Mouse (Mus musculus) adrenal gland, postnatal 4 days (tissue): ENCODE results near the gene LTO1. TPM values are rescaled to one million over a fixed set of nuclear protein-coding genes. Genes with fewer than 3 reads are reported as not detected.
A peak's percentile ranks its signal among the peaks of the same experiment; 100 is the strongest.
"Not testable (repeated sequence)": the region's sequence is repeated elsewhere in the genome, so short reads cannot be mapped to it uniquely, and the experiment has no call there.

Source experiments
- DNase-seq, 2 experiments: peaks; one replicate each; pipeline ENCODE4 v3.0.0; 2021 to 2022; ENCODE audit warnings: low spot score in 2 of 2, mixed read lengths in 2 of 2
- long read RNA-seq, 2 experiments: library from polyadenylated mRNA; stranded (forward); transcript quantifications; one replicate each; pipeline ENCODE4 v2.0.0; 2021
- total RNA-seq, 2 experiments: library from RNA; stranded (reverse); gene quantifications; 2 replicates each; pipeline ENCODE4 v1.2.3; 2021

Gene LTO1
- total RNA-seq: 10 to 100 TPM; 27.6 to 32.9 TPM
- long read RNA-seq, experiment 1, full-length matches to known transcripts: 18 of 26 reads
- long read RNA-seq, experiment 1, partial matches to known transcripts: 3 of 26 reads
- long read RNA-seq, experiment 1, other reads (novel, unspliced or antisense): 5 of 26 reads
- long read RNA-seq, experiment 2, full-length matches to known transcripts: 28 of 35 reads
- long read RNA-seq, experiment 2, partial matches to known transcripts: 3 of 35 reads
- long read RNA-seq, experiment 2, other reads (novel, unspliced or antisense): 4 of 35 reads

DNA sequence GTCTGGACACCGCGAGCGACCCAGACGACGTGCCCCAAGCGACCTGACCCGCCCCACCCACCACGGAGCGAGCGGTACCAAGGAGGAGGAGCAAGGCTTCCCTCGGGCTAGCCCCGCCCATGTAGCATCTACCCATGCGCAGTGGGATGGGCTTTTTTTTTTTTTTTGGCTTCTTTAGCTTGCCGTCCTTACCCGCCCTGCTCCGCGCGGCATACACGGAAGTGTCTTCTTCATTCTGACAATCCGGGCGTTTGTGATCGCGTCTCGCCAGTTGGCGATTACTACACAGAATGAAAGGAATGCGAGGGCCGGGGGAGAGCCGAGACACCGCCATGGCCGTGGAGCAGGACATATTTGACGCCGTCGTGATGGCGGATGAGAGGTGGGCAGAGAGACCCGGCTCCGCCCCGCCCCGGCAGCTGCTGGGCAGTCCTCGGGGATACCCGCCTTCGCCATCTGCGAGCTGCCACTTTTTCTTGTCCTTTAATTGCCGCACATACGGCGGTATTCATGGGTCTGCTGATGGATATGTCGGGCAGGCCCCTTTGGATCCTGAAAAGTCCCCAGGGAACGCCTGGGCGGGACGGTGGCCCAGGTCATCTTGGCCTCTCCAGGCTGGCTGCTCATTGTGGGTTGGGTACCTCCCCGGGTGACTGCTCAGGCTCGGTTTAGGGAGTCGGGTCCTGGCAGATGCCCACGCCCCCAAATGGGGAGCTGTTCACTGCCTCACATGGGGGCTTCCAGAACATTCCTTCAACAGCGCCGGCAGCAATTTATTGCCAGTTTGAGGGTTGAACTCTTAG lies at the start of gene LTO1:
TSS of gene LTO1 (plus strand) at position 153 of the 803 bp plus-strand sequence.
- peak; percentile 64 to 86 for DNase-seq

DNA sequence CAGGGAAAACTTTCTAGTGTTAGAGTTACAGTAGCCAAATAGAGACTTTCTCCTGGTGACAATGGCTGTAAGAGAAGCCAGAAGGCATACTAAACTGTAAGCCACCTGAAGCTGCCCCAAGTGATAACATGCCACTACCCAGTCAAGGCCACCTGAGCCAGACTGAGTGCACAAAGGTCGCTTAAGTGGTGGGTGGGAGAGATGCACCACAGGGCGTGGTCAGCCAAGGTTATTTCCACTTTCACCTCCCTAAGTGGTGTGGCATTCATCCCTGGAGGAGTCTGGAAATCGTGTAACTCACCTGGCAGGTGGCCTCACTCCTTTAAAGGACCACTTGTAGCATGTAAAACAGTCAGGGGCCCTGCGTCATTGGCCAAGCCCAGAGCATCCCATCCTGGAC lies 47.7 kb upstream of the LTO1 start:
- DNase-seq: no peak

DNA sequence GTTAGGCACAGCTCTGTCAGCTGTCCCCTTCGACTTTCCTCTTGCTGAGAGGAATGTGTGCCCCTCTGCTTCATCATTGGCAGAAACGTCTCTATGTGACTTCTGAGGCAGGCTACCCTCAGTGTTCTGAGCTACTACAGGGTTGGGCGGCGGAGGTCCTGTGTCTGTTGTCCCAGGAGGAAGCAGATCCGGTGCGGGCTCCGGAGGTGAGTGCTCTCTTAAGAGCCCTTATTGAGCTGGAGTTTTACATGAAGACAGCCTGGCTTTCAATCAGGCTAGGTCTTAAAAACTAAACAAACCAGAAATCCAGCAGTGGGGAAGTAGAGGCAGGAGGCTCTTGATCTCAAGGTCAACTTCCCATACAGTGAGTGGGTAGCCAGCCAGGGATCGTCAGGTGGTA lies 47.3 kb upstream of the LTO1 start:
- DNase-seq: no peak

DNA sequence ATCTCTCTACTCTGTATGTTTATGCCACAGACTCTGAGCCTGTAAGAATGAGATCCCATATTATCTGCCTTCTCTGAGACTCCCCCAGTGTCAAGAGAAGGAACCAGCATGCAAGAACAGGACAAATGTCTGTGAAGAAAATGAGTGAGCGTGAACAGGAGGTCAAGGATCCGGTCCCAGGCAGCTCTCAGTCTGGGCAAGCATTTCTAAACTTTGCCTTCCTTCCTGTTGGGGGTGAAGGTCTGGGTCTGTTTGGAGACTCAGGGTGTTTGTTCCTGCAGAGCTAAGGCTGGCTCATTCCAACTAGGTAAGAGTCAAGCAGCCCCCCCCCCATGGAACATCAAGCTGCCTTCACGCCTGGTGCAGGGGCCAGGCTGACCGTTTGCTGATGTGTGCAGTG lies 42.5 kb upstream of the LTO1 start:
- DNase-seq: no peak

DNA sequence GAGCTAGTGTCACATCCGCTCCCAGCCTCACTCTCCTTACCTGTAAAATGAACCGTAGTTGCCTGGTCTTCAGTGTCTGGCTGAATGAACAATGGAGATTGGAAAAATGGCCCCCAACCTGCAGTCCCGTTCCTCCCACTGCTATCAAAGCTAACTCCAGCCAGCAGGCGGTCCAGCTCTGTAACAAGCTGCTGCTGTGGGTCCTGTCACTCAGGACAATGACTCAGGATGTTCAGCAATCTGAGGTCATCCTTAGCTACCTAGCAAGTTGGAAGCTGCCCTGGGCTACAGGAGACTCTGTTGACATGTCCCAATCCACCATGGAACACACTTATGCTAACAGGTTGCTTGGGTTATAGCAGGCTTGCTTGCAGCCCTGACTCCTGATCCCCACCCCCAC lies 41.7 kb upstream of the LTO1 start:
- DNase-seq: no peak

DNA sequence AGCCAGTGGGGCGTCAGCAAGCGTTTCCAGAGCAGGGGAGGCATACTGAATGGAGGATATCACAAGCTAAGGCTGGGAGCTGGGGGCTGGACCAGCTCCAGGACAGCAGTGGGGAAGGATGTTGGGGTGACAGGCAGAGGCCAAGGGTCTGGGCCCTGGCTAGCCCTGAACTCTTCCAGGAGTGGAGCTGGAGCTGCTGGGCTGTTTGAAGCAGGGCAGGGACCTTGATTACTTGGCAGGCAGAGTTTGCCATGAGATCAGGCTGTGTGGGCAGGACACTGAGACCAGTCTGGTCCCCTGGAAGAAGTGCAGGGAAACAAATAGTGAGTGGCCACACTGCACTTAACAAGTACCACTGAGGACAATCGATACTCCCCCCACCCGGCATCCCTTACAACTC lies 40.7 kb upstream of the LTO1 start:
- no peak for DNase-seq

DNA sequence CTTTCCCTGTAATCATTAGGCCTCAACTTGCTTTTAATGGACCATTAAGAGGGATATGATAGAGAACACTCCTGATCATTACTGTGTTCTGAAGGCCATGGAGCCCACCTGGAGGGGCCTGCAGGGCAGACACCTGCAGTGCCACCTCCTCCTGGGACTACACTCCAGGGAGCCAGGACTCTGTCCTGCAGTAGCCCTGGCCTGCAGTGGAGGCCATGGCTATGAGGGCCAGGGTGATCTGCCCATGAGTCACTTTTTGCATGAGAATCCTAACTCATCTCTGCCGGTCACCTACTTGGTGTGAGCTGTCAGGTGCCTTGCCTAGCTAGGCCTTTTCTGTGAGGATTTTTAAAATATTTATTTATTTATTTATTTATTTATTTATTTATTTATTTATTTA lies 36.5 kb upstream of the LTO1 start:
- DNase-seq: no peak

DNA sequence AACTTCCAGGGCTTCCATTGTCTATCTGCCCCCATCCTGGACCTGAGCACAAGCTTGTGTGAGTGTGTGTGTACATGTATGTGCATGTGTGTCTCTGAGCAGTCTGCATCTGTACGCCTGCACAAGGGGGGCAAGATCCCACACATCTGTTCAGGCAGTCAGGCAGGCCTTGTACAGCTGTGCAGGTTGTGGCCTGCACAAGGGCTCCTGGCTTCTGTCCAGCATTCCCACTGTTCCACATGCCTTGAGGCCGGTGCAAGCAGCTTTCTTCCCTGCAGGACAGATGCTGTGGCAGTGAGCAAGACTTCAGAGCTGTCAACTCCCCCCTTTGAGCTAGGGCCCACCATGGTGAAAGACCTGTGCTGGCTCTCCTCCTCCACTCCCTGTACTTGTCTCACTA lies 31.8 kb upstream of the LTO1 start:
- no peak for DNase-seq

DNA sequence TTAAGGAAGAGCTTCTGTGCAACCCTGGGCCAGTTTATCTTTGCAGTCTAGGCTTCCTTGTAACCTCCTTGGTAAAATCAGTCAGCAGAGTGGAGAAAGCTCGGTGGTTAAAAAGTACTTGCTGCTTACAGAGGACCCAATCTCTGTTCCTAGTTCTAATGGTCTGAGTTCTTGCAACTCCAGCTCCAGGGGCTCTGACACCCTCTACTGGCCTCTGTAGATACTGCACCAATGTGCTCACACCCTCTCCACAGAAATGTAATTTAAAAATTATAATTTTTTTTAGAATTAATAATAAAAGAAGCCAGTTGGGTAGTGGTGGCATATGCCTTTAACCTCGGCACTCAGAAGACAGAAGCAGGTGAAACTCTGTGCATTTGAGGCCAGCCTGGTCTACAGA lies 27.2 kb upstream of the LTO1 start:
- DNase-seq: no peak

DNA sequence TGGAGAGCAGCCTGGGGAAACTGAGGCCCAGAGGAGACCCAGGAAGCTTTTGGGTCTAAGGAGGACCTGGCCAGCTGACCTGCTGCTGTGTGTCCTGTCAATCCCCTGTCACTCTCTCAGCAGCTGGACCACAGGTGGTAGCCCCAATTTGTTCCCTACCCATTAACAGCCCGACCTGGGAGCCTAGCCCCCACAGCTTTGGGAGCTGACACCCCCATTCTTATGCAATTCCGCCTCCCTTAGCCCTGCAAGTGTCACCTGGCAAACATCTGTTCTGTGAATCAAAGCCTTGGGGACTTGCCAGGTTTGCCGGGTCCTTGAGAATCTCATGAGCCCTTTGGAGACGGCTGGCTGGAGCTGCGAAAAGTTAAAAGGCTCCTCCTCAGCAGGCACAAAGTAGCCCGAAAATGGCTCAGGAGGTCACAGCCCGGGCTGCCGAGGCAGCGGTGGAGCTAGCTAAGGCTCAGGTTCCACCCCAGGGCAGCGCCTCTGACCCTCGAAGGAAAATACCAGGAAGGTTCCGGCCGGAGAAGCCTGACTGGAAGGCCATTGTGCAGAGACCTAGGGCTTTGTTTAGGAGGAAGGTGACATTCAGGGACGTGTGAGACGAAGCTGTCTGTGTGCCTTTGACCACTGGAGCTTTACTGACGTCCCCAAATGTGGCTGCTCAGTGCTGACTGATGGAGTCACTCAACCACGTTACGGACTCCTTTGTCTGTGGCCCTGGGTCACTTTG lies 26.2 kb upstream of the LTO1 start:
- DNase-seq: peak in 1 of 2 experiments; percentile 20

DNA sequence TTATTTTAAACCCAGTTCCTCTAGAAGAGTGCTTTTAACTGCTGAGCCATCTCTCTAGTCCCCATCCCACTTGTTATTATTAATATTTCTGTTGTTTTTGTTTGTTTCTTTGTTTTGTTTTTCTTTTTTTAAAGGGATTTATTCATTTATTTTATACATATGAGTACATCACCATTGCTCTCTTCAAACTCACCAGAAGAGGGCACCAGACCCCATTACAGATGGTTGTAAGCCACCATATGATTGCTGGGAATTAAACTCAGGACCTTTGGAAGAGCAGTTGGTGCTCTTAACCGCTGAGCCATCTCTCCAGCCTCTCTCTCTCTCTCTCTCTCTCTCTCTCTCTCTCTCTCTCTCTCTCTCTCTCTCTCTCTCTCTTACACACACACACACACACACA lies 24.2 kb upstream of the LTO1 start:
- DNase-seq: not testable (repeated sequence)

DNA sequence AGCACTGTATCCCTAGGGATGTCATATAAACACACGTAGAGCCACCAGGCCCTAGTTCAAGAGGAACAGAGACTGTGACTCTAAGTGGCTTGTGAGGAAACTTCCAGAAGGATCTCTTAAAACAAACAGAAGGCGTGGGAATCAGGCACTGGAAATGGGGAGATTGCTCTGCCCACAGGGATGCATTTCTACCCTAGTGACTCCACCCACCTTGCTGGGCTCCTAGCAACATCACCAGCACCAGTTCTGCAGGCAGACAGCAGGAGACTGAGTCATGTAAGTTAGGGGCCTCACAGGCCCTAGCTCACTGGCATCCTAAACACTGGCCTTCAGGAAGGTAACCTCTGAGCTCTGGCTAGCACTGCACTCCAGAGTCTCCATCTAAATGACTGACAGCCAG lies 23.0 kb upstream of the LTO1 start:
- DNase-seq: no peak

DNA sequence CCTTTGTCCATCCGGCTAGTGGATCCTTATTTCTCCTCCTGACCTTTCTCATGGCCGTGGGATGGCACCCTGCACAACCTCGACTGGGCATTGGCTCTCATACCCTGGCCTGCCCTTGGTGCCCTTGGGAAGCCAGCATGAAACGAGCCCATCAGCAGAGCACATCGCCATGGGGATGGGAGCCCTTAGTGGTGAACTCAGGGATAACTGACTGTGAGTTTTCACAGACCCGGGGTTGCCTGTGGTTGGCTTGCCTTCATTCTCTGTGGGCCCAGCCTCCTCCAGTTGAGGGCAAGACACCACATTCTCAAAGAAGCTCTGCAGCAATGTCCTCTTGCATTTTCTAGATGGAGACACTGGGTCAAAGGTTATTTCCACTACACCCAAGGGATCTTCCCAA lies 22.6 kb upstream of the LTO1 start:
- DNase-seq: no peak

DNA sequence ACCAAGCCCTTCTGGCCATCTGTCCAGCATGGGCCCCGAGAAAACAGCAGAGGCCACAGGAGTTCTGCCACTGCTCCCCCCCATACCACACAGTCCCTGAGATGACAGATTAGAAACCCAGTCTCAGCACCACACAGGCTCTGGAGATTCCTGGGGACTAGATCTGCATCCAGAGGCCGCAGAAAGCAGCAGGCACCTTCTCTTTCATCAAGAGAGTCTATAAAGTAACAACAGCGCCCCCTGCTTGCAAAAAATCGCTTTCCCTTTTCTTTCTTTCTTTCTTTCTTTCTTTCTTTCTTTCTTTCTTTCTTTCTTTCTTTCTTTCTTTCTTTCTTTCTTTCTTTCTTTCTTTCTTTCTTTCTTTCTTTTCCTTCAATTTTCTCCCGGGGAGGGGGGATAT lies 20.7 kb upstream of the LTO1 start:
- DNase-seq: no peak

DNA sequence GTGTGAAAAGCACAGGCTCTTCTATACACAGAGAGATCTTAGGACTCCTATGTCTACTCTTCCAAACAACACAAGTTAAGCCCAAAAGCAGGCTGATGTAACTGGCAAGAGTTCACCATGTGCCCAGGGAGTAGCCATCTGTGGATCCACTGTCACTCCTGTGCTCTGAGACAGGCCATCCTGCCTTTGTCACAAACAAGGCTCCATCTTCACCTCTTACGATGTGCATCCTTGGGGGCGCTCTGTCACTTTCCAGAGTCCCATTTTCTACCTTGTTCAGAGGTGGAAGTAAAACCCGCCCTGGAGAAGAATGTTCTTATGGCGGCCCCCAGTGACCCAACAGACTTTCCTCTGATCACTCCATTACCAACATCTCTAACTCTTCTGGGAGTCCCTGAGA lies 20.2 kb upstream of the LTO1 start:
- DNase-seq: no peak

DNA sequence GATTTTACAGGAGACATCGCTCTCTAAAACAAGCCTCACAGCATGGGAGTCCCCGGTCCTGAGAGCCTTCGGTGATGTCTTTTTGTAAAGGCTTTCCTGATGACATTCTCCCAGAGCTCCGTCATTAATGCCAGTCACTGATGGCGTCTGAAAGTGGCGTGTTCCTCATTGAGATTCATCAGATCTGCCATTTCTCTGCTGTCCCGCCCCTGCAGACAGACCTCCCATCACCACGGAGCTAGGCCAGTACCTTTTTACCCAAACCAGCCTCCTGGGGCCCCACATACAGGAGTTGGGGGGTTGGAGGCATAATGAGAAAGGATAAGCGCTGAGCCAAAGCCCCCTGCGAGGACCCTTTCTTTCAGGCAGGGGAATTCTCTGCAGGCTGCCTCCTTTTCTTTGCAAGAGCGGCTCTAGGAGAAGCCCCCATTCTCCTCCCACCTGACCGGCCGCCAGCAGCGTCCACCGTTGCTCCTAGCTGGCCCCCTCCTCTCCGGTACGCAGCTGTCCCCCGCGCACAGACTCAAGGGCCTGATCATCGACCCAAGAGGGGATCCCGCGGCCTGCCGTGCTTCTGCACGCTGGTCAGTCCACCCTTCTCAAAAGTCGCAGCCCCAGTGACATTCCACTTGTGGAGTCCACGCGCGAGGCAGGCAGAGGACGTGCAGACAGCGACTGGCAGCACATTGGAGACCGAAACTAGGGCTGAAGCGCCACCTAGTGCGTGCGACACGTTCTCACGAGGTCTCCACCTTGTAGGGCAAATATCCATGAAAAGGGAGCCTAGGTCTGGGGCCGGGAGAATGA lies 19.4 kb upstream of the LTO1 start:
- peak; percentile 40 to 57 for DNase-seq

DNA sequence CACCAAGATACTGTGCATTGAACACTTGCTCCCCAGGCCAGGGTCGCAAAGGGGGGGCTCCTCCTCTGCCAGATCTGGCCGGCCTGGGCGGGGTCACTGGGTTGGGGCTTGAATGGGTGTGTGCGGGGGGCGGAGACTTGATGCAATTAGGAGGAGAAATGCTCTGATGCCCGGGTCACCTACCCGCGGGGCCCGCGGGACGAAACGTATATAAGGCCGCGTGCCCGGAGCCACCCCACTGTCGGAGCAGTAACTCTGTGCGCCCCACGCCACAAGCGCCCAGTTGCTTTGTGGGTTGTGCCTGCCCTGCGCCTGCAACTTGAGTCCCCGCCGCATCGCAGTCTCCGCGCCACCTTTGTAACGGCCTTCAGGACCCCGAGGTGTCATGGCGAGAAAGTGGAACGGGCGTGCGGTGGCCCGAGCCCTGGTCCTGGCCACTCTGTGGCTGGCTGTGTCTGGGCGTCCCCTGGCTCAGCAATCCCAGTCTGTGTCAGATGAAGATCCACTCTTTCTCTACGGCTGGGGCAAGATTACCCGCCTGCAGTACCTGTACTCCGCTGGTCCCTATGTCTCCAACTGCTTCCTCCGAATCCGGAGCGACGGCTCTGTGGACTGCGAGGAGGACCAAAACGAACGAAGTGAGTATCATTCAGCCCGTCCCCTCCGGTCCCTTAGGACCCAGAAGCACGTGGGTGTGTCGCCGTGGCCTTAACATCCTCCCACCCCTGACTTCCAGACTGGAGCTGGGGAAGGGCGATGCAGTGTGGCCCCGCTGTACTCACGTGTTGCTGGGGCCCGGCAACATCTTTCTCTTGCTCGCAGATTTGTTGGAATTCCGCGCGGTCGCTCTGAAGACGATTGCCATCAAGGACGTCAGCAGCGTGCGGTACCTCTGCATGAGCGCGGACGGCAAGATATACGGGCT lies 18.3 kb upstream of the LTO1 start, which contains the start of gene Fgf15:
TSS of gene Fgf15 (plus strand) at position 238 of the 925 bp plus-strand sequence.
- DNase-seq: no peak

DNA sequence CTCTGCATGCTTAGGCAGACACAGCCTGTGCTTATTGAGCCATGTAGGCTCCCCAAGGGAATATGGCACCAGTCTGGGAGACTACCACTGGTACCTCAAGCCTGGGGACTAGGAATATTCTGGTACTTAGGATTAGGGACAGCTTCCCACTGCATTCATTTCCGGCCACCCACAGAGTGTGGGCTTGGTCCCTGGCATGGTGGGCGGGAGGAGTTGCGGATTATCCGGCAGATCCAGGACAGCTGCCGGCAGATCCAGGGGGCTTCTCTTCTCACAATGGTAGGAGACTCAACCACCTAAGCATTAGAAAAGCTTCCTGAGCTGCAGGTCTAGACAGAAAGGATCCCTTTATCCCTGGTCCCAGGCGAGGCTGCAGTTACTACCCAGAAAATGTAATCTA lies 16.4 kb upstream of the LTO1 start:
- no peak for DNase-seq

DNA sequence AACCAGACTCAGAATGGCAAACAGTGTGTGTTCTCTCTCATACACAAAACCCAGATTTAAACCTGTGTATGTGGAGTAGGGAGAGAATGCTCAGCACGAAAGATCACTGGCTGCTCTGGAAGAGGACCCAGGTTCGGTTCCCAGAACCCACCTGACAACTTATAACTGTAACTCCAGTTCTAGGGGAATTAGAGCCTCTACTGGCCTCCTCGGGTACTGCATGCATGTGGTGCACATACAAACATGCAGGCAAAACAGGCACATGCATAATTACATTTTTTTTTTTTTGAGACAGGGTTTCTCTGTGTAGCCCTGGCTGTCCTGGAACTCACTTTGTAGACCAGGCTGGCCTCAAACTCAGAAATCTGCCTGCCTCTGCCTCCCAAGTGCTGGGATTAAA lies 9.4 kb upstream of the LTO1 start:
- not testable (repeated sequence) for DNase-seq
